Mouse (Mus musculus) heart, adult 9 months (tissue): ENCODE measurements at regions not wholly inside any gene's neighbourhood (a gene's known extent, or its start where the extent isn't known, plus 50 kb on each side); places are given as distances from the start of the nearest gene placed in this dataset.

ENCODE experiments used
- DNase-seq, 2 experiments: peaks; one replicate each; pipeline ENCODE4 v3.0.0; 2022; ENCODE audit warnings: low spot score in 2 of 2

DNA sequence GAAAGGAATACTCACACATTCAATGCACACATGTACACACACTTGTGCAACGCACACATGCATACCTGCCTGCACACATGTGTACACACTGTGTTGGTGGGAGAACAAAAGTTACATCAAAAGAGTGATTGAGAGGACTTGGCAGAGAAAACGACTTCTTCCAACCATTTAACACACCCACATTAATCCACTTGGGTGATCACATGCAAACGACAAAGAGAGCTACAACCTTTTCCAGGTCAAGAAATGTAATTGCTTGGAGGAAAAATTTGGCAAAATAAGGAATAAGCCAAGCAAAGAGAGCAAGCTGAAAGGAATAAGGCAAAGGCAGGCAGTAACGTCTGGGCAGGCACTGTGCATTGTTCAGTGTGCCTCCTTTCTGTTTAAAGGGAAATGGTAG lies 67.3 kb downstream of the C1d start:
- DNase-seq, result no peak

DNA sequence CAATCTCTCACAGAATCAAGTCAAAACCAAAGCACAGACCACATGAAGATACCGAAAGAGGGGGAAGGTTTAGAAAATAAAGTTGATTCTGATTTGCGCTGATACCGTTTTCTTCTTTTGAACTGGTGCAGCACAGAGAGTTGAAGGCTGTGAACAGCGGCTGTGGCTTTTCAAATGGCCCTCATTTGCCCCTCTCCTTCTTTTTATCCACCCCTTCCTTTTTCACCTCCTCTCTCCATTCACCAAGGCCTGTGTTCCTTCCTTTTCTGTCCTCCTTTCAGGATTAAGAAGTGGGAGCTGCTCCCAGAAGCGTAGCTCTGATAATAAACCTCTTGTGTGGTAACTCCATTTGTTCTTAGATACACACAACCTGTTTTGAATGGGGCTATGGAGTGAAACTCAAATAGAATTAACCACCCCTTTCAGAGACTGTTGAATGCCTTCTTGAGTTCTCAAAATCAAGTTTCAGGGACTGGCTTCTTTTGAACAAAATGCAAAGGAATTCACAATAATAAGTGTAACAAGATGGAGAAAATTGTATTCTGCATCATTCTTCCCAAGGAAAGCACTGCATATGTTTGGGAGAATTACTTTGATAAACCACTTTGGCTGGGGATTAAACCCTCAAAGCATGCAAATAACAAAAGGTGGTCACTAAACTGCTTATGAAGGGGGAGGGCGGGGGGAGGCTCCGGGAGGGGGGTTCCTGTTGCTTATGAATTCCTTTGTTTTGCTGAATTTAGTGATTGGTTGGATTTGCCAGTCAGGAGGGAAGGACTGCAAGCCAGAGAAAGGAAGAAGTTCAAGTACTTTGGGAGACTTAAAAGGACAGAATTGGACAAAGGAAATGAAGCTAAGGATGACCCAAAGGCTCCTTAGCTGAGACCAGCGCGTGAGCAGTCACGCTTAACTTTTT lies 68.6 kb downstream of the C1d start:
- DNase-seq, result no peak

GRCm38 (mm10) chr11:17326695-17327094 lies 69.3 kb downstream of the C1d start:
- DNase-seq, result no peak

DNA sequence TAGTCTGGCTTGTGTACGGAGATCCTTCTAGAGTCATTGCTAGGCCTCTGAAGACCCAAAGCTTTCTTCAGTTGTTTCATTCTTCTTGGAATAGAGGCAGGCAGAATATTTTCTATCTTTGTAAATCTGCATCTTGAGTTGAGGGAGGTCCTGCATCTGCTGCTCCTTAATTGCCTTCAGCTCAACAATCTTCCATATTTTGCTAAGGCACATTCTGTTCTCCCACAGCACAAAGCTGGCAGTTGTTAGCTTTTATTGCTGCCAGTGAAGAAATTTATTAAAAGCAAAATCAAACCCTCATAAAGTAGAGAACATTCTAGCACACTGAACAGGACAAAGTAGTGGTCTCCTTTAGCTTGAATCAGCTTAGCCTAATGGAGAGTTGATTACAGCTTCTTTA lies 94.1 kb downstream of the C1d start:
- no peak for DNase-seq

DNA sequence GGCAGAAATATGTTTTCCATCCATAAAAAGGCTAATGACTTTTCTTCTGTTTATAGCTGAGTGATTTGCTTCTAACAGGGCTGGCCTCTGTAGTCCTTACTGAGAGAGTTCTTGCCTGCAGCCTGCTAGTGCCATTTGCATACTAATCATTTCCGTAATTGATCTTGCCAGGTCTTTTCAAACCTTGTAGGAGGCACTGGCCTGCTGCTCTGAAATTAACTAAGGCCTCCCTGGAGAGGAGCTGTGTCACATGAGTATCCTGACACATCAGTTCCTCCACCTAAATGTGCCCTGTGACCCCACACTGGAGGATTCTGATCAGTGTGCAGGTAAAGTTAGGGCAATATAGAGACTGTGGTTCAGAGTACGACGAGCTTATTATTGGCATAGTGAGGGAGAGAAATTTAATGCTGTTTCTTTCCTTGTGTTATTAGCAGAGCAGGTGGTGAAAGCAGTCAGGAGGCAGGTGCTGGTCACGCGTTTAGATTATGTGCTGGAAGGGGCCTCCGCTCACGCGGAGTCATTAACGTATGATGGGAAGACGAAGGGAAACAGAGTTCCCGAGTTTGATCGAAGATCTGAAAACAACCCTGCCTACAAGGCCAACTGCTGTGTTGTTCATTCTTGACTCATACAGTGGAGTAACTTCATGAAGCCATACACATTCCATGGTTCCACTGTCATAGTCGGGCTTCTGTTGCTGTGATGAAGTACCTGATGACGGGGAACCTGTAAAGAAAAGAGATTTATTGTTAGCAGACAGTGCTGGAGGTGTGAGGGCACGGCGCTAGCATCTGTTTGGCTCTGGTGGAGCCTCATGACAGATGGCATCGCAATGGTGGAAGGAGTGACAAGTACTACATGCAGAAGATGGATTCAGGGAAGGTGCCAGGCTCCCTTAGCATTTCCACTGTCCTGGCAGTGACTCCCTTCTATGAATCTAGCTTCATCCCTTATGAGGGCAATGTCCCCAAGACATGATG lies 95.1 kb downstream of the C1d start:
- DNase-seq, result no peak

DNA sequence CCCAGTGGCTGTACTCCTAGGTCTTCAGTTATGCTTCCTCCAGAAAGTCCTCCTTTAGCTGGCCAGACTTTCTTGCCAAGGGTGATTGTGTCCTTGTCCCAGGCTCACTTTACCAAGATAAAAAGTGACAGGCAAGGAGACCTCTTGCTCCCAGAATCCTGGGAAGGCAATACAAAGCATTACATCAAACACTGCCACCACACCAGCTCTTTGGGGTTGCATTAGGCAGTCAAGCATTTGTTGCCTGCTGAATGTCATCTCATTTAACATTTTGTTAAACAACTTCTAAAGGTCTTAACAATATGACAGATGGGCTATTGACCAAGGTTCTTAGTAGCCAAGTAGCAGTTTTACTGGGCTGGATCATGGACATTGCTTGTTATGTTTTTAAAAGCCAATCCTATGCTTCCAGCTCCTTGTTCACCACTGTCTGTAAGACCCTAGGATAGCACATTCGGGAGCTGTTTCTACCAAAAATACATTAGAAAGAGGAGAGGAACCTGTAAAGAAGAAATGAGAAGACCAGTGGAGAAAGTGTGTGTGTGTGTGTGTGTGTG lies 102.4 kb downstream of the C1d start:
- no peak for DNase-seq

DNA sequence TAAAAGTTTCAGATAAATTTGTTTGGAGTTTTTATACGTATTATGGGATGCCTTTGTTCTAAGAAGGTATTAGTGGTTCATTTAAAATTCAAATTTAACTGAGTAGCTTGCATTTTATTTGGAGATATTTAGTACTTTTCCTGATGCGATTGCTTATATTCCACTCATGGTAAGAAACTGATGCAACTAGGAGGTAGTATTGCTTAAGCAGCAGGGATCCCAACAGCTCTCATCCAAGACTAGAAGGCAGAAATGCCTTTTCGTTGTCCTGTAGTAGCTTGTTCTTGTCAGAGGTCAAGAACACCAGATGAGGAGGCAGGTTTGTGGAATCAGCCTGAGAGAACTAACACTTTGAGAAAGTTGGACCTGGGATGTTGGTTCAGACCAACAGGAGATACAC lies 120.5 kb downstream of the C1d start:
- DNase-seq, result no peak

GRCm38 (mm10) chr11:17386756-17387155 lies 129.4 kb downstream of the C1d start:
- DNase-seq, result no peak

- DNase-seq, result no peak
These were observed 136.5 kb downstream of the C1d start for GRCm38 (mm10) chr11:17393832-17394231.

GRCm38 (mm10) chr11:17414531-17414930 lies 157.2 kb downstream of the C1d start:
- no peak for DNase-seq

DNA sequence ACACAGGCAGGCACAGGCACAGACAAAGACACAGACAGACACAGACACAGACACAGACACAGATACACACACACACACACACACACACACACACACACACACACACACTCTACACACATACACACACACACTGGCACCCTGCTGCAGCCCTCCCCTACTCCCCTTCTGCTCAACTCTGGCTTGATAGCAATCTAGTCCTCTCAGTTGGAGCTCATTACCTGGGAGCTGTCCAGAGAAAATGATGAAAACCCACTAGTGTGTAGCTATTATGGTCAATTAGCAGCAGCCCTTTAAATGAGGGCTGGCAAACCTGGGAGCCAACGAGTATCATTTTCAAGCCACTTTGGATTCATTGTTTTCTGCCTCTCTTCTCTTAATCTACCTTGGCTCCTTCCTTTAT lies 157.8 kb downstream of the C1d start:
- no peak for DNase-seq

- DNase-seq, result no peak
These were observed 160.4 kb downstream of the C1d start for GRCm38 (mm10) chr11:17417656-17418289.

- no peak for DNase-seq
These were observed 184.8 kb downstream of the C1d start for GRCm38 (mm10) chr11:17442133-17442532.

DNA sequence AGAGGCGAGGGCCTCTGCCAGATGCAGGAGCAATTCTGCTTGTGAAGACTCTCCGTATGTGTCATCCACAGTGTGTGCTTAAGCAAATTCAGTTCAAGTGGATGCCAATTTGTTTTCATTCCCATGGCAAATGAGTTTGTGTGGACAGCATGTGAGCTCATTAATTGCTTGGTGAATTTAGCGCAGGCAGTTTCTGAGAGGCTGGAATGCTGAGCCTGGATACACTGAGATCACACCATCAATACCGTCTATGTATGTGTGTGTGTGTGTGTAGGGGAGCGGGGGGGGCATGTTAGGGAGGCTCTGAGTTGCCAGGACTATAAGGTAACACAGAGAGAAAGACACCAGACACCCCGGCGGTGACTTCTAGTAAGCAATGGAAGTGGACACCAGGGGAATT lies 191.9 kb downstream of the C1d start:
- DNase-seq, result no peak

DNA sequence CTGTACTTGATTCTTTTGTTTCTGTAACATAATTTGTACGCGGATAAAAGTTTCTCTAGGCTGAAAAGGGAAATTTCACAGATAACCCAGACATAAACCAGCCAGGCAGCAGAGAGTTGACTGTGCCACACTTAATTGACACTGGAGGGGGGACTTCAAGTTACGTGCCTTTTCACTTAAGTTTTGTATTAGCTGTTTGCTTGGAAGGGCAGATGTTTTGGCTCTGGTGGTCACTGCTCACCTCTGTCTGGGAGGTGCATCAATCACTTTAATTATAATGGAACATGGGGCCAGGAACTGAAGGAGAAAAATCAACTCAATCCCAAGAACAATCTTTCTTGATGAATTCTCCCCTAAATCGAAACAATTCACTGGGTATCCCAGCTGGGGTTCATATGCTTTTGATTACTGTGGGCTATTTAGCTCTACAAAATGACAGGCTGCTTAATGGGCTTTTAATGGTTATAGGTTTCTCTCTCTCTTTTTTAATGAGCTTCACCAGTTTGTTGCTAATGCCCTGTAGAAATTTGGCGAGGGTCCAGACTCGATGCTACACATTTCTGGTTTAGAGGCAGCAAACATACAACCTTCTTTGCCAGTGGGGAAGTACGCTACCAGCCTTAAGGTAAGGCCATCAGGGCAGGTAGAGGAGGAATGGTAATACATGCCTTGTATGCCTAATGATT lies 193.1 kb downstream of the C1d start:
- no peak for DNase-seq

DNA sequence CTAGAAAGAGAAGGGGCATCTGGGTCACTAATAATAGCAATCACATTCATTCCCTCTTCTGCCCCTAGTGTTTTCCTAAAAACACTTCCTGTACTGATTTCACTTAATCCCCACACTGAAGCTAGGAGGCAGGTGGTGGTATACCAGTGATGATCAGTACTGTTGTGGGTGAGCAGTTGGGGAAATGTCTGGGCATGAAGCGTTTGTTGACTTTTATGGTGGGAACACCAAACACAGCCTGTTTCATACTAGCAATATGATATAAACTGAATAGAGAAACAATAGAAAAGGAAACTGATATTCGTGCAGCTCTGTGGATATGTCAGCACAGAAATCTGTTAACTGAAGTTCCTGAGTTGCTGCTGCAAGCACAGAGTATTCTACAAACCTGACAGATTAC lies 194.1 kb downstream of the C1d start:
- DNase-seq, result no peak

DNA sequence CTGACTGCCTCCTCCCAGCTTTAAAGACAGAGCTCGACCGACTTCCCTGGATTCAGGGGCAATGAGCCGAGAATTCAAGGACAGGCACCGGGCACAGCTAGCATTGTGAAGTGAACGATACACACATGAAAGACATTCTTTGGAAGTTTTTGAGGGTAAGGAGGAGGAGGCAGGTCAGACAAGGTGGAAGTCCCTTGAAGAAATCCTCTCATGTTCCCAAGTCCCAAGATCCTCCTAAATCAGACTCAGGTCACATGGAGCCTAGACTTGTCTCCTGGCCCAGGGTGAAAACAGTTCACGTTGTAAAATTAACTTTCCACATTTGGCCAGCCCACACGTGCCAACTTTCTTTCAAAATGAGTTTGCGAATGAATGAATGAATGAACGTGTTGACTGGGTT lies 196.2 kb downstream of the C1d start:
- no peak for DNase-seq

DNA sequence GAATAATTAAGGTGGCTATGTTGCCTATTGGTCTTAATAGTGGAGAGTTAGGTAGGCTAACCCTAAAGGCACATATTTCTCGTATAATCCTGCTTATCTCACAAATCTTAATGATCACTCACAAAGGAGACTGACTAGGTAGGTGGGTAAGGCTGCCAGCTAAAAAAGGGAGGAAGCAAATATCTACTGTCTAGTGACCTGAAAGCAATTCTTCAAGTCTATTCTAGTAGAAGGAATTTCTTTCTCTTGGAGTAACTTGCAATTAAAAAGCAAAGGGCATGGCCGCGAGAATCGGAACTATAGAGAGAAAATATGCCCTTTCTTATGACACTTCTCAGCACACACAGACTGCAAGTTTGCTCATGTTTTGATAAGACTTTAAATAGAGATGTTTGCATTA lies 201.6 kb downstream of the C1d start:
- DNase-seq, result no peak

GRCm38 (mm10) chr11:17460024-17460919 lies 202.9 kb downstream of the C1d start:
- no peak for DNase-seq

DNA sequence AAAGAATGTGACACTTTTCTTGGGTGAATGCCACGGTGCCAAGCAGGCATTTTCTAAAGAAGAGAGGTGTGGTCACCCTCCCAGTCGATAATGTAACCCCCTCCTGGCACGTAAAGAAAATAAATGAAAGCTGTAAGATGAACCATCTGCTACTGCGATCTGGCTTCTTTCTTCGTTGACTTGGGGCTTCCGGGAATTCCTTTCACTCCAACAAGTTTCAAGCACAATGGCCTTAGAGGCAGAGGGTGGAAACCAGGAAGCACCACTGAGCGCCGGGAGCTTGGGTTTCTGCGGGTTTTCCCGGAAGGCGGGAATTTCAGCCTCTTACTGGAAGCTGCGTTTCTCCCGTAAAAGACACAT lies 203.5 kb downstream of the C1d start:
- DNase-seq, result no peak
